Mouse (Mus musculus): ENCODE measurements around the gene Tenm3. TPM values are rescaled to one million over a fixed set of nuclear protein-coding genes. Genes with fewer than 3 reads are reported as not detected.

Gene Tenm3
- polyA plus RNA-seq, 1 experiment from 2014 or later, result 43.7 TPM

GRCm38 (mm10) chr8:48439491-48439890, 404.3 kb downstream of the Tenm3 start:
- DNase-seq (ENCODE audit: low spot score), result no peak
- H3K4me1 ChIP-seq (replicated peaks; ENCODE audit: control insufficient read depth, insufficient read depth, low read length), result peaks cover 10% of the 10 kb centered on the region; the same call in 1 of the 2 replicates
- H3K36me3 ChIP-seq (replicated peaks; ENCODE audit: control insufficient read depth, insufficient read depth), result no peaks in the 10 kb centered on the region
- WGBS, result 79% methylated on average over 12 of the region's 12 CpGs
- H3K9ac ChIP-seq, result no peak overlapping the region
- no peak overlapping the region for H3K4me2 ChIP-seq (replicated peaks)
- H3K4me3 ChIP-seq (replicated peaks; ENCODE audit: low read length), result no peak overlapping the region
- no peak for ATAC-seq (ENCODE audit: low FRiP score)
- H3K27me3 ChIP-seq (ENCODE audit: control insufficient read depth, insufficient read depth, low read length), result no peaks in the 10 kb centered on the region
- no peak overlapping the region for H3K27ac ChIP-seq
- no peaks in the 10 kb centered on the region for H3K9me3 ChIP-seq (ENCODE audit: control insufficient read depth, low read length)

GRCm38 (mm10) chr8:48437523-48438207, 406.1 kb downstream of the Tenm3 start:
- Histone ChIP-seq H3K9ac (no peak overlapping the region), H3K36me3 (replicated peaks; ENCODE audit: control insufficient read depth, insufficient read depth) (no peaks in the 10 kb centered on the region), H3K4me2 (replicated peaks) (peak overlapping the region; percentile 6; the same call in 1 of the 2 replicates), H3K27me3 (ENCODE audit: control insufficient read depth, insufficient read depth, low read length) (no peaks in the 10 kb centered on the region), H3K4me1 (replicated peaks; ENCODE audit: control insufficient read depth, insufficient read depth, low read length) (peaks cover 10% of the 10 kb centered on the region; the same call in 1 of the 2 replicates), H3K27ac (no peak overlapping the region), H3K9me3 (ENCODE audit: control insufficient read depth, low read length) (no peaks in the 10 kb centered on the region), H3K4me3 (replicated peaks; ENCODE audit: low read length) (no peak overlapping the region)
- no peak for DNase-seq (ENCODE audit: low spot score)
- WGBS, result 13% methylated on average over 16 of the region's 16 CpGs
- ATAC-seq (ENCODE audit: low FRiP score), result no peak; the same call in 1 of the 2 replicates

- H3K27me3 ChIP-seq (ENCODE audit: control insufficient read depth, insufficient read depth, low read length), result no peaks in the 10 kb centered on the region
- no peaks in the 10 kb centered on the region for H3K9me3 ChIP-seq (ENCODE audit: control insufficient read depth, low read length)
- H3K4me2 ChIP-seq (replicated peaks), result no peak overlapping the region
- H3K27ac ChIP-seq, result no peak overlapping the region
- 90% methylated on average over 11 of the region's 11 CpGs for WGBS
- H3K36me3 ChIP-seq (replicated peaks; ENCODE audit: control insufficient read depth, insufficient read depth), result no peaks in the 10 kb centered on the region
- ATAC-seq (ENCODE audit: low FRiP score) (no peak), DNase-seq (ENCODE audit: low spot score) (no peak)
- H3K4me3 ChIP-seq (replicated peaks; ENCODE audit: low read length), result no peak overlapping the region
- H3K4me1 ChIP-seq (replicated peaks; ENCODE audit: control insufficient read depth, insufficient read depth, low read length), result no peaks in the 10 kb centered on the region
- H3K9ac ChIP-seq, result no peak overlapping the region
Observed at GRCm38 (mm10) chr8:48425101-48425500, 418.6 kb downstream of the Tenm3 start.

DNA sequence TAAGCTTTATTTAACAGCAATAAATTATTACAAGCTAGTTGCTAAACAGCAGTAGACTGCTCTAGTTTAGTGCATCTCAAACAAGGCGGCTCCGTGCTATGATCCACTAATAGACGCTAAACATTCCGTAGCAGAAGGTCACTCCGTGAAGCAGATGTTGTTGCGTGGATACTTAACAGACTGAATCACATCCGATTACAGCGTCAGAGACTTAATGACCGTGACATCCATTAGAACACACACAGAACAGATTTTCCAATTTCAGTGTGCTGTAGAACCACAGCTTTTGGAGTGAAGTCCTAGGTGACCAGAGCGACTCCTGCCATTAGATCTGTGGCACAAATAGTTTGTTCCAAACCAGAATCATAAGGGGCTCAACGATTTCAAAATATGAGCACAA, 426.0 kb downstream of the Tenm3 start:
- Histone ChIP-seq H3K9ac (no peak overlapping the region), H3K27me3 (ENCODE audit: control insufficient read depth, insufficient read depth, low read length) (no peaks in the 10 kb centered on the region), H3K27ac (no peak overlapping the region), H3K4me2 (replicated peaks) (0 out of 2 replicates have a peak overlapping the region, but pooled peaks have one; percentile 1), H3K4me1 (replicated peaks; ENCODE audit: control insufficient read depth, insufficient read depth, low read length) (peaks cover 9% of the 10 kb centered on the region), H3K36me3 (replicated peaks; ENCODE audit: control insufficient read depth, insufficient read depth) (0 out of 2 replicates have a peak, but pooled peaks cover 5% of the 10 kb centered on the region), H3K9me3 (ENCODE audit: control insufficient read depth, low read length) (no peaks in the 10 kb centered on the region), H3K4me3 (replicated peaks; ENCODE audit: low read length) (no peak overlapping the region)
- WGBS, result 41% methylated on average over 11 of the region's 11 CpGs
- ATAC-seq (ENCODE audit: low FRiP score) (peak; percentile 48; the same call in 1 of the 2 replicates), DNase-seq (ENCODE audit: low spot score) (peak; percentile 58)

DNA sequence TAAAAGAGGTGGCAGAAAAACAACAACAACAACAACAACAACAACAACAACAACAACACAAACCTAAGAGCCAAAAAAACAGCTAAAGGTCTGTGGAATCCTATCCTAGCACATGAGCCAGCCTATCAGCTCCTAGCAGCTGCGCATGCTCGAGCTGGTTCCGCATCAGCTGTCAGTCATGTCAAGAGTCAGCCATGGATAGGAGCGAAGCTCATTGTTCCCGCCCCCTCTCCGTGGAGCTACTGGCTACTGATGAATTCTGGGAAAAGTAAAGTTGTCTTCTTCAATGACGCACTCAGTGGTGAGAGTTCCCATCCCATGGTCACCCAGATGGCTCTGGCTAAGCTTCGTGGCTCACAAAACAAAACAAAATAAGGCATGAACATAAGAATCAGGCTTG, 432.8 kb downstream of the Tenm3 start:
- Histone ChIP-seq H3K4me1 (replicated peaks; ENCODE audit: control insufficient read depth, insufficient read depth, low read length) (no peaks in the 10 kb centered on the region), H3K9ac (no peak overlapping the region), H3K4me3 (replicated peaks; ENCODE audit: low read length) (no peak overlapping the region), H3K4me2 (replicated peaks) (no peak overlapping the region), H3K27ac (no peak overlapping the region), H3K27me3 (ENCODE audit: control insufficient read depth, insufficient read depth, low read length) (no peaks in the 10 kb centered on the region), H3K36me3 (replicated peaks; ENCODE audit: control insufficient read depth, insufficient read depth) (0 out of 2 replicates have a peak, but pooled peaks cover 3% of the 10 kb centered on the region), H3K9me3 (ENCODE audit: control insufficient read depth, low read length) (0 out of 2 replicates have a peak, but pooled peaks cover 5% of the 10 kb centered on the region)
- ATAC-seq (ENCODE audit: low FRiP score) (no peak), DNase-seq (ENCODE audit: low spot score) (no peak)
- 96% methylated on average over 8 of the region's 8 CpGs for WGBS

GRCm38 (mm10) chr8:48400572-48400972, 443.2 kb downstream of the Tenm3 start:
- ATAC-seq (ENCODE audit: low FRiP score), result peak; percentile 75; the same call in 1 of the 2 replicates
- no peak for DNase-seq (ENCODE audit: low spot score)

GRCm38 (mm10) chr8:48385833-48386232, 457.9 kb downstream of the Tenm3 start:
- WGBS, result 59% methylated on average over 10 of the region's 10 CpGs
- ATAC-seq (ENCODE audit: low FRiP score), result no peak
- H3K4me2 ChIP-seq (replicated peaks), result no peak overlapping the region

More at GRCm38 (mm10) chr8:48400572-48400972, 443.2 kb downstream of the Tenm3 start:
- Histone ChIP-seq H3K36me3 (replicated peaks; ENCODE audit: control insufficient read depth, insufficient read depth) (no peaks in the 10 kb centered on the region), H3K4me2 (replicated peaks) (peak overlapping the region; percentile 39), H3K4me3 (replicated peaks; ENCODE audit: low read length) (0 out of 2 replicates have a peak overlapping the region, but pooled peaks have one; percentile 18), H3K9me3 (ENCODE audit: control insufficient read depth, low read length) (no peaks in the 10 kb centered on the region), H3K4me1 (replicated peaks; ENCODE audit: control insufficient read depth, insufficient read depth, low read length) (peaks cover 7% of the 10 kb centered on the region), H3K27ac (peak overlapping the region; percentile 60), H3K9ac (peak overlapping the region; percentile 34; the same call in 1 of the 2 replicates), H3K27me3 (ENCODE audit: control insufficient read depth, insufficient read depth, low read length) (no peaks in the 10 kb centered on the region)
- 17% methylated on average over 12 of the region's 12 CpGs for WGBS

GRCm38 (mm10) chr8:48380035-48380434, 463.7 kb downstream of the Tenm3 start:
- no peaks in the 10 kb centered on the region for H3K27me3 ChIP-seq (ENCODE audit: control insufficient read depth, insufficient read depth, low read length)
- H3K4me2 ChIP-seq (replicated peaks), result no peak overlapping the region
- no peak overlapping the region for H3K4me3 ChIP-seq (replicated peaks; ENCODE audit: low read length)
- no peak overlapping the region for H3K9ac ChIP-seq
- DNase-seq (ENCODE audit: low spot score), result no peak
- H3K27ac ChIP-seq, result no peak overlapping the region
- no peaks in the 10 kb centered on the region for H3K9me3 ChIP-seq (ENCODE audit: control insufficient read depth, low read length)
- H3K4me1 ChIP-seq (replicated peaks; ENCODE audit: control insufficient read depth, insufficient read depth, low read length), result peaks cover 14% of the 10 kb centered on the region; the same call in 1 of the 2 replicates
- ATAC-seq (ENCODE audit: low FRiP score), result no peak
- WGBS, result 79% methylated on average over 12 of the region's 12 CpGs
- H3K36me3 ChIP-seq (replicated peaks; ENCODE audit: control insufficient read depth, insufficient read depth), result no peaks in the 10 kb centered on the region

More at GRCm38 (mm10) chr8:48385833-48386232, 457.9 kb downstream of the Tenm3 start:
- DNase-seq (ENCODE audit: low spot score), result no peak
- H3K36me3 ChIP-seq (replicated peaks; ENCODE audit: control insufficient read depth, insufficient read depth), result no peaks in the 10 kb centered on the region
- H3K4me1 ChIP-seq (replicated peaks; ENCODE audit: control insufficient read depth, insufficient read depth, low read length), result peaks cover 7% of the 10 kb centered on the region
- H3K4me3 ChIP-seq (replicated peaks; ENCODE audit: low read length), result no peak overlapping the region
- H3K9ac ChIP-seq, result 0 out of 2 replicates have a peak overlapping the region, but pooled peaks have one; percentile 4
- no peaks in the 10 kb centered on the region for H3K27me3 ChIP-seq (ENCODE audit: control insufficient read depth, insufficient read depth, low read length)
- no peaks in the 10 kb centered on the region for H3K9me3 ChIP-seq (ENCODE audit: control insufficient read depth, low read length)
- 0 out of 2 replicates have a peak overlapping the region, but pooled peaks have one; percentile 24 for H3K27ac ChIP-seq

- peak; percentile 59 for DNase-seq (ENCODE audit: low spot score)
- H3K27me3 ChIP-seq (ENCODE audit: control insufficient read depth, insufficient read depth, low read length), result no peaks in the 10 kb centered on the region
- H3K9me3 ChIP-seq (ENCODE audit: control insufficient read depth, low read length), result no peaks in the 10 kb centered on the region
- no peak overlapping the region for H3K4me3 ChIP-seq (replicated peaks; ENCODE audit: low read length)
- H3K27ac ChIP-seq, result 0 out of 2 replicates have a peak overlapping the region, but pooled peaks have one; percentile 39
- no peak overlapping the region for H3K9ac ChIP-seq
- 56% methylated on average over 6 of the region's 6 CpGs for WGBS
- ATAC-seq (ENCODE audit: low FRiP score), result peak; percentile 87
- peaks cover 14% of the 10 kb centered on the region; the same call in 1 of the 2 replicates for H3K4me1 ChIP-seq (replicated peaks; ENCODE audit: control insufficient read depth, insufficient read depth, low read length)
- H3K36me3 ChIP-seq (replicated peaks; ENCODE audit: control insufficient read depth, insufficient read depth), result no peaks in the 10 kb centered on the region
- no peak overlapping the region for H3K4me2 ChIP-seq (replicated peaks)
Observed at GRCm38 (mm10) chr8:48376774-48377173, 467.0 kb downstream of the Tenm3 start.

All from hindbrain, embryonic 14.5 days (tissue).